Mouse (Mus musculus): ENCODE results near the gene Eya2. TPM values are rescaled to one million over a fixed set of nuclear protein-coding genes. Genes with fewer than 3 reads are reported as not detected.

Eya2 gene
- polyA plus RNA-seq, 1 experiment, result 1.4 TPM

DNA sequence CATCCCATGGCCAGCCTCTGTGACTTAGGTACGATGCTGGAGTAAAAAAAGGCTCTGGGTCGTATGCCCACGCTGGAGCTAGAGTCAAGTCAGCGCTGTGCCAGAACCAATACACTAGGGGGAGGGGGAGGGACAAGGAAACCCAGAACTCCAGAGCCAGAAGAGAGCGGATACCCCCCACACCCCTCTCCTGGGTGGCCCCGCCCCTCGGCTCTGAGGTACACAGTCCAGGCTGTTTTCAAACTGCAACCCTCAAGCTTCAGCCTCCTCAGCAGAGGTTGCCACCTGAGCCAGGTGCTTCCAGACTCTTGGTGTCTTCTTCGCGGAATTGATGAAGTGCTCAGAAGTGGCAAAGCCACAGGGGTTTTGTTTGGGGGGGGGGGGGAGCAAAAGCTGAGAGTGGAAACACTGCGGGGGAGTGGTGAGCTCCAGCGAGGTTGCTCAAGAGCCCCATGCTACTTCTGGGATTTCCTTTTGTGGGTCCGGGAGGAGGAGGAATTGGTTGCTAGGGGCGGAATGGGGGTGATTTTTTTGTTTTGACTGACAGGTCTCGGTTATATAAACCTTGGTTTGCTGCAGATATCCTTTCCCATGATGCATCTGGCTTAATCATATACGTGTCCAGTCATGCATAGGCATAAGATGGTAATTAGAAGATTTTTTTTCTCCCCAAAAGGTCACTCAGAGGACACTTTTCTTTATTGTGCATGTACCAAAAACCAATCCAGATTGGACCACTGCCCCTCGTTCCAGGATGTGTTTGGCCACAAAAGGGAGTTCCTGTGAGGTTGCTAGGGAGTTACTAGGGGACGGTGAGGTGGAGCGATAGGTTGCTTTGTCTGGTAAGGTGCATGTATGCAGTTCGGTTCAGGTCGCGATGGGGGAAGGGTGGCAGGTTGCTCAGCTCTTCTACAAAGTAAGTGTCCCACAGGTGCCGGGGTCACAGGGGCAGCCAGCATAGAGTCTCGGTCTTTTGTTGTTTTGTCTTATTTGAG is 122.6 kb downstream of the Eya2 start:
- TF ChIP-seq POLR2A (IDR thresholded peaks at IDR 0.05; ENCODE audit: control insufficient read depth, low read depth, low read length) (no peak), CTCF (IDR thresholded peaks at IDR 0.05; ENCODE audit: control insufficient read depth, insufficient read depth, insufficient replicate concordance, low read depth, low read length) (no peak)
- H3K36me3 ChIP-seq (ENCODE audit: control insufficient read depth, insufficient read depth, low read length), result no peaks in the 10 kb centered on the region
- H3K4me1 ChIP-seq (ENCODE audit: control insufficient read depth, insufficient read depth, low read length), result peaks cover 4% of the 10 kb centered on the region; the same call in 1 of the 2 replicates
- H3K4me3 ChIP-seq (ENCODE audit: control insufficient read depth, low read depth, low read length), result no peak overlapping the region
- H3K27ac ChIP-seq (ENCODE audit: control insufficient read depth, insufficient read depth, low read depth, low read length), result no peak overlapping the region
- no peaks in the 10 kb centered on the region for H3K27me3 ChIP-seq (ENCODE audit: control insufficient read depth, insufficient read depth, low read length)

DNA sequence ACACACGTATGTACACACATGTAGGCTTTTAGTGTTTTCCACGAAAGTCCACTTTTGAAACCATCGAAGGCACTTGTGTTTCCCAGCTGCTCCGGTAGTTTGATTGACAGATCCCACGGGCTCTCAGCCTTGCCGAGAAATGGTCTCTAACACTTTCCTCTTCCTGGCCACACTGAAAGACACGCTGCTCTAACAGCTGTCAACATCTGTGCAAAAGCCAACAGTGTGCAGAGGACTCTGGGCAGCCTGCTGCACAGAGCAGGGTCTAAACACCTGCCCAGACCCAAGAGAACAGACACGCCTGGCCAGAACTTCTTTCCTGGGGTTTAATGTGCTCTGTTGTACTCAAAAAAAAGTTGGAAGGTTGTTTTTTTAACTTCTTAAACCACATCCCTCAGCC is 124.5 kb downstream of the Eya2 start:
- no peaks in the 10 kb centered on the region for H3K4me1 ChIP-seq (ENCODE audit: control insufficient read depth, insufficient read depth, low read length)
- H3K27ac ChIP-seq (ENCODE audit: control insufficient read depth, insufficient read depth, low read depth, low read length), result no peak overlapping the region
- no peaks in the 10 kb centered on the region for H3K36me3 ChIP-seq (ENCODE audit: control insufficient read depth, insufficient read depth, low read length)
- no peak overlapping the region for H3K4me3 ChIP-seq (ENCODE audit: control insufficient read depth, low read depth, low read length)
- TF ChIP-seq POLR2A (IDR thresholded peaks at IDR 0.05; ENCODE audit: control insufficient read depth, low read depth, low read length) (no peak), CTCF (IDR thresholded peaks at IDR 0.05; ENCODE audit: control insufficient read depth, insufficient read depth, insufficient replicate concordance, low read depth, low read length) (no peak)
- no peaks in the 10 kb centered on the region for H3K27me3 ChIP-seq (ENCODE audit: control insufficient read depth, insufficient read depth, low read length)

GRCm38 (mm10) chr2:165721941-165722340 is 127.1 kb downstream of the Eya2 start:
- Histone ChIP-seq H3K27ac (ENCODE audit: control insufficient read depth, insufficient read depth, low read depth, low read length) (no peak overlapping the region), H3K36me3 (ENCODE audit: control insufficient read depth, insufficient read depth, low read length) (no peaks in the 10 kb centered on the region), H3K4me1 (ENCODE audit: control insufficient read depth, insufficient read depth, low read length) (no peaks in the 10 kb centered on the region), H3K4me3 (ENCODE audit: control insufficient read depth, low read depth, low read length) (no peak overlapping the region; the same call in 1 of the 2 replicates), H3K27me3 (ENCODE audit: control insufficient read depth, insufficient read depth, low read length) (no peaks in the 10 kb centered on the region)
- no peak for TF ChIP-seq CTCF (IDR thresholded peaks at IDR 0.05; ENCODE audit: control insufficient read depth, insufficient read depth, insufficient replicate concordance, low read depth, low read length)
- no peak for TF ChIP-seq POLR2A (IDR thresholded peaks at IDR 0.05; ENCODE audit: control insufficient read depth, low read depth, low read length)

GRCm38 (mm10) chr2:165732552-165733238 is 137.9 kb downstream of the Eya2 start:
- H3K36me3 ChIP-seq (ENCODE audit: control insufficient read depth, insufficient read depth, low read length), result no peaks in the 10 kb centered on the region
- no peaks in the 10 kb centered on the region for H3K27me3 ChIP-seq (ENCODE audit: control insufficient read depth, insufficient read depth, low read length)
- H3K4me1 ChIP-seq (ENCODE audit: control insufficient read depth, insufficient read depth, low read length), result no peaks in the 10 kb centered on the region
- TF ChIP-seq POLR2A (IDR thresholded peaks at IDR 0.05; ENCODE audit: control insufficient read depth, low read depth, low read length) (no peak), CTCF (IDR thresholded peaks at IDR 0.05; ENCODE audit: control insufficient read depth, insufficient read depth, insufficient replicate concordance, low read depth, low read length) (no peak)
- H3K4me3 ChIP-seq (ENCODE audit: control insufficient read depth, low read depth, low read length), result no peak overlapping the region
- no peak overlapping the region for H3K27ac ChIP-seq (ENCODE audit: control insufficient read depth, insufficient read depth, low read depth, low read length)

DNA sequence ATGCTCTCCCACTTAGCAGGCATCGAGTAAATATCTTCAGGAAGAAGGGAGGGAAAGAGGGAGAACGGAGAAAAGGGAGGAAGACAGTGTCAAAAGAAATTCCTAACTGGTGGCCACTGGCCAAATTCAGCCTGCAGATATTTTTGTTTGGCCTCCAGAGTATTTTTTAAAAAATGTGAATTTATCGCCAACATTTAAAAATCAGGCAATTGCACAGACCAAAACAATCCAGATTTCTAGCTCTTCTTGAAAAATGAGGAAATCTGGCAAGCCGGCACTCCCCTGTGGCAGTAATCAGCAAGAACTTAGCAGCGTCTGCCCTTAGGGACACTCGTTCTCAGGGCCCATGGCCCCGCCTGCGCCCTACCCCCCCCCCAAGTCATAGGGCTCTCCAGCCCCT is 138.9 kb downstream of the Eya2 start:
- H3K27me3 ChIP-seq (ENCODE audit: control insufficient read depth, insufficient read depth, low read length), result no peaks in the 10 kb centered on the region
- TF ChIP-seq POLR2A (IDR thresholded peaks at IDR 0.05; ENCODE audit: control insufficient read depth, low read depth, low read length), result no peak
- TF ChIP-seq CTCF (IDR thresholded peaks at IDR 0.05; ENCODE audit: control insufficient read depth, insufficient read depth, insufficient replicate concordance, low read depth, low read length), result no peak
- H3K36me3 ChIP-seq (ENCODE audit: control insufficient read depth, insufficient read depth, low read length), result no peaks in the 10 kb centered on the region
- no peaks in the 10 kb centered on the region for H3K4me1 ChIP-seq (ENCODE audit: control insufficient read depth, insufficient read depth, low read length)
- H3K27ac ChIP-seq (ENCODE audit: control insufficient read depth, insufficient read depth, low read depth, low read length), result no peak overlapping the region
- H3K4me3 ChIP-seq (ENCODE audit: control insufficient read depth, low read depth, low read length), result no peak overlapping the region

DNA sequence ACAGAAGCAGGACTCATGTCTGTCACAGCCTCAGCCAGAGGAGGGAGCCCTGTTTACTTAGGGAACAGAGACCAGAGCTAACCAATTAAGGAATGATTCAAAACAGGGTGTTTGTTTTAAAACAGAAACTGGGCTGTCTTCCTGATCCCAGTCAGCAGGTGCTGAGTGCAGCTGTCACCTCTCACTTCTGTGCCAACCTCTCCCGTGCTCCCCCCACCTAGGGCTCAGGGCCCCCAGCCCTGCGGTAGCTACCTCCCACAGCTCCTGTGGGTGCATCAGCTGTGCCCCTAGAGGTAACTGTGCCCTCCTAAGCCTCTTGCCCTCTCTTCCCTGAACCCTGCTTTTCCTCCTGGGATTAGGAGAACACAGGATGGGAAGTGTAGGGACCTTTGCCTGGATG is 141.5 kb downstream of the Eya2 start:
- Histone ChIP-seq H3K27me3 (ENCODE audit: control insufficient read depth, insufficient read depth, low read length) (no peaks in the 10 kb centered on the region), H3K4me3 (ENCODE audit: control insufficient read depth, low read depth, low read length) (no peak overlapping the region), H3K27ac (ENCODE audit: control insufficient read depth, insufficient read depth, low read depth, low read length) (no peak overlapping the region), H3K4me1 (ENCODE audit: control insufficient read depth, insufficient read depth, low read length) (no peaks in the 10 kb centered on the region), H3K36me3 (ENCODE audit: control insufficient read depth, insufficient read depth, low read length) (no peaks in the 10 kb centered on the region)
- no peak for TF ChIP-seq POLR2A (IDR thresholded peaks at IDR 0.05; ENCODE audit: control insufficient read depth, low read depth, low read length)
- no peak for TF ChIP-seq CTCF (IDR thresholded peaks at IDR 0.05; ENCODE audit: control insufficient read depth, insufficient read depth, insufficient replicate concordance, low read depth, low read length)

DNA sequence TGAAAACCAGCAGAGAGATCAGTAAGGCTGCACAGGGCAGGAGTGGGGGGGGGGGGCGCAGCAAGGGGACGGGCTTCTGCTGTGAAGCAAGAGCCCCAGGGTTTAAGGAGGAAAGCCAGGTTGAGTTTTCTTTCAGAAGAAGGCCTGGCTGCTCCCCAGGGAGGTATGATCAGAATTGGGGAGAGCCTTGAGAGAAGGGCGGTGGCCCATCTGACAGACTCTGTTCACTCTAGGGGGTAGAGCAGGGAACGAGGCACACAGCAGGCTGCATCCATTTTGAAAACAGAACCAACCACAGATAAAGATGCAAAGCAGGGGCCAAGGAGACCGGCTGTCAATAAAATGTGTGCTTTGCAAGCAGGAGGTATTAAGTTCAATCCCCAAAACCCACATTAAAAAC is 145.5 kb downstream of the Eya2 start:
- Histone ChIP-seq H3K27ac (ENCODE audit: control insufficient read depth, insufficient read depth, low read depth, low read length) (no peak overlapping the region), H3K27me3 (ENCODE audit: control insufficient read depth, insufficient read depth, low read length) (no peaks in the 10 kb centered on the region), H3K36me3 (ENCODE audit: control insufficient read depth, insufficient read depth, low read length) (no peaks in the 10 kb centered on the region), H3K4me3 (ENCODE audit: control insufficient read depth, low read depth, low read length) (no peak overlapping the region), H3K4me1 (ENCODE audit: control insufficient read depth, insufficient read depth, low read length) (no peaks in the 10 kb centered on the region)
- TF ChIP-seq POLR2A (IDR thresholded peaks at IDR 0.05; ENCODE audit: control insufficient read depth, low read depth, low read length), result no peak
- TF ChIP-seq CTCF (IDR thresholded peaks at IDR 0.05; ENCODE audit: control insufficient read depth, insufficient read depth, insufficient replicate concordance, low read depth, low read length), result no peak
